Comparison of ENCODE assay signal across 10 mouse cellular contexts in genomic region chr15:83696681-83697381, GRCm38 (mm10). TPM values are rescaled to one million over a fixed set of nuclear protein-coding genes. Genes with fewer than 3 reads are reported as not detected.
DNase-seq lines count a peak whose midpoint lies in the region; ATAC-seq and TF ChIP-seq lines count a peak whose summit lies in the region.
"Had no signal": no experiment of that assay in that cellular context is flagged by ENCODE, and none has a peak within 500 bp of the region (broad histone marks: within the 10 kb centered on the region; RNA-seq: fewer than 3 reads in every experiment).

No protein-coding gene starts in this region.

- H3K4me3 ChIP-seq in heart, embryonic 12.5 days: no peak overlapping the region
- H3K4me3 ChIP-seq in midbrain, embryonic 14.5 days (replicated peaks; ENCODE audit: low read depth, low read length): no peak overlapping the region
- no peak overlapping the region for H3K4me3 ChIP-seq in midbrain, embryonic 15.5 days
- no peak overlapping the region for H3K4me3 ChIP-seq in stomach, postnatal 0 days (ENCODE audit: low read depth, low read length)

- peak overlapping the region; percentile 43; the same call in 1 of the 2 replicates for H3K4me2 ChIP-seq in heart, embryonic 12.5 days
- no peak overlapping the region for H3K4me2 ChIP-seq in midbrain, embryonic 14.5 days (ENCODE audit: low read length)
- H3K4me2 ChIP-seq in midbrain, embryonic 15.5 days: no peak overlapping the region
- no peak overlapping the region for H3K4me2 ChIP-seq in stomach, postnatal 0 days (replicated peaks; ENCODE audit: low read depth)

- no peaks in the 10 kb centered on the region for H3K36me3 ChIP-seq in heart, embryonic 12.5 days
- H3K36me3 ChIP-seq in midbrain, embryonic 14.5 days (ENCODE audit: control insufficient read depth, insufficient read depth, low read length): no peaks in the 10 kb centered on the region
- H3K36me3 ChIP-seq in midbrain, embryonic 15.5 days (replicated peaks): no peaks in the 10 kb centered on the region
- no peaks in the 10 kb centered on the region for H3K36me3 ChIP-seq in stomach, postnatal 0 days (ENCODE audit: control insufficient read depth, insufficient read depth, low read length)

- no peaks in the 10 kb centered on the region for H3K9me3 ChIP-seq in heart, embryonic 12.5 days (replicated peaks)
- no peaks in the 10 kb centered on the region for H3K9me3 ChIP-seq in midbrain, embryonic 14.5 days (ENCODE audit: control insufficient read depth, low read length)
- H3K9me3 ChIP-seq in midbrain, embryonic 15.5 days: no peaks in the 10 kb centered on the region
- no peaks in the 10 kb centered on the region for H3K9me3 ChIP-seq in stomach, postnatal 0 days (ENCODE audit: control insufficient read depth, low read length)

- no peak for DNase-seq in heart, postnatal 25 days (ENCODE audit: low spot score)
- peak; percentile 76 for DNase-seq in midbrain, embryonic 14.5 days
- peak; percentile 82 for DNase-seq in kidney, postnatal 10 days
- no peak for DNase-seq in stomach, postnatal 0 days (ENCODE audit: low spot score)
- DNase-seq in urinary bladder, postnatal 25 days (ENCODE audit: low spot score): no peak
- DNase-seq in frontal cortex, postnatal 25 days (ENCODE audit: low spot score in 2 of 2): no peak
- DNase-seq: spleen, adult 18-20 months had no signal

- no peak overlapping the region for H3K9ac ChIP-seq in heart, embryonic 12.5 days
- no peak overlapping the region for H3K9ac ChIP-seq in midbrain, embryonic 14.5 days (replicated peaks; ENCODE audit: low read length)
- H3K9ac ChIP-seq in midbrain, embryonic 15.5 days: no peak overlapping the region
- no peak overlapping the region for H3K9ac ChIP-seq in stomach, postnatal 0 days (ENCODE audit: low read length)

- H3K27ac ChIP-seq in heart, embryonic 12.5 days (ENCODE audit: poor library complexity, severe bottlenecking): peak overlapping the region; percentile 85; the same call in 1 of the 2 replicates
- H3K27ac ChIP-seq in midbrain, embryonic 14.5 days (replicated peaks; ENCODE audit: low read depth, low read length): no peak overlapping the region
- H3K27ac ChIP-seq in midbrain, embryonic 15.5 days: no peak overlapping the region
- 0 out of 2 replicates have a peak overlapping the region, but pooled peaks have one; percentile 13 for H3K27ac ChIP-seq in stomach, postnatal 0 days (replicated peaks)

- 48% methylated on average over 14 of the region's 14 CpGs for WGBS in heart, embryonic 12.5 days
- WGBS in midbrain, embryonic 14.5 days: 56% methylated on average over 14 of the region's 14 CpGs
- 58% methylated on average over 14 of the region's 14 CpGs for WGBS in midbrain, embryonic 15.5 days
- WGBS in stomach, postnatal 0 days: 40% methylated on average over 14 of the region's 14 CpGs

- ATAC-seq in heart, embryonic 12.5 days (ENCODE audit: insufficient number of reproducible peaks, low FRiP score): no peak; the same call in 1 of the 2 replicates
- no peak for ATAC-seq in midbrain, embryonic 14.5 days (ENCODE audit: low FRiP score, low TSS enrichment)
- ATAC-seq in midbrain, embryonic 15.5 days (replicated peaks): no peak
- no peak for ATAC-seq in stomach, postnatal 0 days (ENCODE audit: low FRiP score, low TSS enrichment)

- H3K27me3 ChIP-seq in heart, embryonic 12.5 days (replicated peaks): no peaks in the 10 kb centered on the region; the same call in 1 of the 2 replicates
- peaks cover 10% of the 10 kb centered on the region; the same call in 1 of the 2 replicates for H3K27me3 ChIP-seq in midbrain, embryonic 14.5 days (ENCODE audit: control insufficient read depth, insufficient read depth, low read length)
- H3K27me3 ChIP-seq in midbrain, embryonic 15.5 days (replicated peaks): peaks cover 3% of the 10 kb centered on the region; the same call in 1 of the 2 replicates
- H3K27me3 ChIP-seq in stomach, postnatal 0 days (ENCODE audit: control insufficient read depth, insufficient read depth, low read length): no peaks in the 10 kb centered on the region

- no peak for TF ChIP-seq EP300 in stomach, postnatal 0 days (optimal IDR thresholded peaks at IDR 0.05)

- intact Hi-C loops in heart, postnatal 25 days (cut with DNase I): no loop called here

- TF ChIP-seq CTCF in stomach, postnatal 0 days (IDR thresholded peaks at IDR 0.05; ENCODE audit: low read depth): no peak

- peaks cover 44% of the 10 kb centered on the region for H3K4me1 ChIP-seq in heart, embryonic 12.5 days (replicated peaks)
- H3K4me1 ChIP-seq in midbrain, embryonic 14.5 days (ENCODE audit: control insufficient read depth, insufficient read depth, low read length): peaks cover 20% of the 10 kb centered on the region
- peaks cover 36% of the 10 kb centered on the region for H3K4me1 ChIP-seq in midbrain, embryonic 15.5 days
- 0 out of 2 replicates have a peak, but pooled peaks cover 4% of the 10 kb centered on the region for H3K4me1 ChIP-seq in stomach, postnatal 0 days (replicated peaks; ENCODE audit: control insufficient read depth, insufficient read depth)

RNA-seq across cellular contexts. Expression of gene Scube1, which starts 28.0 kb away (rescaled TPM):
- 16.3 and 16.6 TPM in 2 replicates for polyA plus RNA-seq in heart, embryonic 12.5 days (2016; fragmentation: Nextera tagmentation; extraction: Ambion mirVana)
- total RNA-seq in heart, postnatal 25 days (2021): 1 to 10 TPM; 1.1 to 1.2 TPM
- 10.2 and 13.5 TPM in 2 replicates for polyA plus RNA-seq in midbrain, embryonic 14.5 days (2014; fragmentation: Nextera tagmentation; extraction: Ambion mirVana)
- 13.4 and 14.8 TPM in 2 replicates for polyA plus RNA-seq in midbrain, embryonic 15.5 days (2015; fragmentation: Nextera tagmentation; extraction: Ambion mirVana)
- 5.0 and 5.5 TPM in 2 replicates for polyA plus RNA-seq in stomach, postnatal 0 days (2015; fragmentation: Nextera tagmentation; extraction: Ambion mirVana)
- total RNA-seq: CH12.LX had no signal

Comparison
In these comparisons a context has a peak if more than half of its experiments do, and no peak if none do; other contexts are left out.
1. H3K27ac ChIP-seq: peak in heart, embryonic 12.5 days (single experiment) and stomach, postnatal 0 days (single experiment); none in midbrain, embryonic 14.5 days (single experiment) and midbrain, embryonic 15.5 days (single experiment).
2. DNase-seq: peak in midbrain, embryonic 14.5 days (single experiment) and kidney, postnatal 10 days (single experiment); none in heart, postnatal 25 days (single experiment), stomach, postnatal 0 days (single experiment), urinary bladder, postnatal 25 days (single experiment) and frontal cortex, postnatal 25 days (0 of 2).